Mouse (Mus musculus) G1E (cell line): Measurements from ENCODE around the gene Wnt2.

Experiments used
- CTCF ChIP-seq: IDR thresholded peaks from 2 replicates; pipeline ENCODE4 v1.5.1; 2012; ENCODE audit warnings: low read depth, low read length, inconsistent platforms, mixed read lengths
- GATA1 ChIP-seq: IDR thresholded peaks from 2 replicates; pipeline ENCODE4 v1.6.1; 2012; ENCODE audit warnings: borderline replicate concordance, low read length, inconsistent platforms, mixed read lengths
- GATA2 ChIP-seq: IDR thresholded peaks from 2 replicates; pipeline ENCODE4 v1.6.1; 2012; ENCODE audit warnings: low read depth, low read length, inconsistent platforms, borderline replicate concordance
- POLR2AphosphoS5 ChIP-seq: IDR thresholded peaks from 2 replicates; pipeline ENCODE4 v1.6.1; 2012; ENCODE audit warnings: low read depth, low read length, inconsistent platforms; ENCODE audit not compliant: insufficient replicate concordance
- TAL1 ChIP-seq: conservative IDR thresholded peaks from 2 replicates; pipeline ENCODE4 v1.6.1; 2012; ENCODE audit warnings: low read depth, low read length, inconsistent platforms, mixed read lengths

- TF ChIP-seq CTCF (no peak), GATA1 (no peak), TAL1 (no peak), POLR2AphosphoS5 (no peak), GATA2 (no peak)
These were observed 52.1 kb downstream of the Wnt2 start for GRCm38 (mm10) chr6:17978324-17978723.
